In genomic region chr5:88887556-88888412, GRCm38 (mm10) we compare ENCODE assay signal across 8 mouse cellular contexts. TPM values are rescaled to one million over a fixed set of nuclear protein-coding genes. Genes with fewer than 3 reads are reported as not detected.
DNase-seq lines count a peak whose midpoint lies in the region; ATAC-seq and TF ChIP-seq lines count a peak whose summit lies in the region.

No protein-coding gene starts in this region.

- H3K4me3 ChIP-seq in heart, embryonic 13.5 days: peak overlapping the region; percentile 86
- peak overlapping the region; percentile 77 for H3K4me3 ChIP-seq in kidney, embryonic 15.5 days (replicated peaks)
- peak overlapping the region; percentile 77 for H3K4me3 ChIP-seq in small intestine, adult 2 months (ENCODE audit: low read depth, low read length)

- peak overlapping the region; percentile 77; the same call in 1 of the 2 replicates for H3K27ac ChIP-seq in heart, embryonic 13.5 days (replicated peaks)
- no peak overlapping the region for H3K27ac ChIP-seq in kidney, embryonic 15.5 days
- peak overlapping the region; percentile 91 for H3K27ac ChIP-seq in small intestine, adult 2 months (ENCODE audit: insufficient read depth, low read depth, low read length)

- H3K4me1 ChIP-seq in heart, embryonic 13.5 days: peaks cover 27% of the 10 kb centered on the region
- peaks cover 17% of the 10 kb centered on the region for H3K4me1 ChIP-seq in kidney, embryonic 15.5 days
- no peaks in the 10 kb centered on the region; the same call in 1 of the 2 replicates for H3K4me1 ChIP-seq in small intestine, adult 2 months (ENCODE audit: control insufficient read depth, insufficient read depth, insufficient read length, low read length)

- H3K9me3 ChIP-seq in heart, embryonic 13.5 days: no peaks in the 10 kb centered on the region
- no peaks in the 10 kb centered on the region for H3K9me3 ChIP-seq in kidney, embryonic 15.5 days (replicated peaks)

- peak overlapping the region; percentile 90 for H3K9ac ChIP-seq in heart, embryonic 13.5 days
- peak overlapping the region; percentile 67 for H3K9ac ChIP-seq in kidney, embryonic 15.5 days

- no peak for TF ChIP-seq CTCF in small intestine, adult 2 months (IDR thresholded peaks at IDR 0.05; ENCODE audit: extremely low read depth, insufficient read length, insufficient replicate concordance, low read depth, low read length)

- under 1% methylated on average over 29 of the region's 29 CpGs for WGBS in heart, embryonic 13.5 days
- WGBS in kidney, embryonic 15.5 days: 2% methylated on average over 29 of the region's 29 CpGs
- WGBS in small intestine, adult 2 months: 2% methylated on average over 29 of the region's 29 CpGs

- peaks cover 8% of the 10 kb centered on the region; the same call in 1 of the 2 replicates for H3K27me3 ChIP-seq in heart, embryonic 13.5 days (replicated peaks)
- H3K27me3 ChIP-seq in kidney, embryonic 15.5 days: peaks cover 31% of the 10 kb centered on the region
- H3K27me3 ChIP-seq in small intestine, adult 2 months (ENCODE audit: control insufficient read depth, insufficient read depth, low read length): no peaks in the 10 kb centered on the region

- no peaks in the 10 kb centered on the region for H3K36me3 ChIP-seq in heart, embryonic 13.5 days
- no peaks in the 10 kb centered on the region for H3K36me3 ChIP-seq in kidney, embryonic 15.5 days
- H3K36me3 ChIP-seq in small intestine, adult 2 months (ENCODE audit: control insufficient read depth, insufficient read depth, low read length): no peaks in the 10 kb centered on the region

- H3K4me2 ChIP-seq in heart, embryonic 13.5 days: peak overlapping the region; percentile 94
- peak overlapping the region; percentile 91 for H3K4me2 ChIP-seq in kidney, embryonic 15.5 days

- peak; percentile 5 for DNase-seq in thymus, postnatal 14 days
- DNase-seq in thymus, adult 18-20 months: no peak
- peak; percentile 36 to 44 for DNase-seq in cerebellum, postnatal 14 days
- DNase-seq in lung, postnatal 10 days: peak; percentile 31
- DNase-seq in right cerebral cortex, postnatal 36 days (ENCODE audit: low spot score in 2 of 2): no peak

- no peak for ATAC-seq in heart, embryonic 13.5 days (ENCODE audit: extremely low read depth, insufficient number of reproducible peaks, low FRiP score, low TSS enrichment)
- peak; percentile 42 for ATAC-seq in kidney, embryonic 15.5 days (replicated peaks; ENCODE audit: low FRiP score)

- TF ChIP-seq POLR2A in small intestine, adult 2 months (IDR thresholded peaks at IDR 0.05; ENCODE audit: low read depth, low read length): no peak

RNA-seq across cellular contexts. Expression of gene Slc4a4, which starts 1.2 kb away (rescaled TPM):
- polyA plus RNA-seq in heart, embryonic 13.5 days (2015; fragmentation: Nextera tagmentation; extraction: Ambion mirVana): 3.1 and 3.9 TPM in 2 replicates
- polyA plus RNA-seq in kidney, embryonic 15.5 days (2015; fragmentation: Nextera tagmentation; extraction: Ambion mirVana): 8.1 and 8.4 TPM in 2 replicates
- 11.0 and 15.3 TPM in 2 replicates for polyA plus RNA-seq in small intestine, adult 2 months (2012; rRNA removed)

Comparison
In these comparisons a context has a peak if more than half of its experiments do, and no peak if none do; other contexts are left out.
1. DNase-seq: peak in thymus, postnatal 14 days (single experiment), cerebellum, postnatal 14 days (2 of 2) and lung, postnatal 10 days (single experiment); none in thymus, adult 18-20 months (0 of 2) and right cerebral cortex, postnatal 36 days (0 of 2).
2. Peak in every context shown above with its lines, with median percentiles within 50 percentile points of each other: H3K4me3 ChIP-seq.